Mouse (Mus musculus) heart, embryonic 16.5 days (tissue): ENCODE results near the gene Hspb8. TPM values are rescaled to one million over a fixed set of nuclear protein-coding genes. Genes with fewer than 3 reads are reported as not detected.
"Not testable (repeated sequence)": the region's sequence is repeated elsewhere in the genome, so short reads cannot be mapped to it uniquely, and the experiment has no call there.

Experiments
- ATAC-seq: fragments of 200-750 bp; cut with Nextera tagmentation; replicated peaks from 2 replicates; pipeline ENCODE4 v1.8.0; 2017; ENCODE audit warnings: moderate number of reproducible peaks; ENCODE audit not compliant: insufficient read depth, low FRiP score; ENCODE audit errors: extremely low read depth
- H3K27ac ChIP-seq: fragments of 300-500 bp; sonication (generic); 2 replicates; pipeline ENCODE4 v1.5.1; 2014; ENCODE audit warnings: mild to moderate bottlenecking, low read length, control low read depth, moderate library complexity
- H3K27me3 ChIP-seq: fragments of 300-500 bp; sonication (generic); 2 replicates; pipeline ENCODE4 v1.6.1; 2014; ENCODE audit warnings: low read length, mixed read lengths; ENCODE audit not compliant: control insufficient read depth, insufficient read depth
- H3K36me3 ChIP-seq: fragments of 300-500 bp; sonication (generic); 2 replicates; pipeline ENCODE4 v1.6.1; 2014; ENCODE audit not compliant: control insufficient read depth, insufficient read depth
- H3K4me1 ChIP-seq: fragments of 300-500 bp; sonication (generic); 2 replicates; pipeline ENCODE4 v1.6.1; 2014; ENCODE audit warnings: low read length, mixed read lengths; ENCODE audit not compliant: control insufficient read depth, insufficient read depth
- H3K4me2 ChIP-seq: fragments of 300-500 bp; sonication (generic); 2 replicates; pipeline ENCODE4 v1.6.1; 2014; ENCODE audit warnings: low read depth, mild to moderate bottlenecking, control low read depth, low read length
- H3K4me3 ChIP-seq: fragments of 300-500 bp; sonication (generic); 2 replicates; pipeline ENCODE4 v1.5.1; 2014; ENCODE audit warnings: mild to moderate bottlenecking, control low read depth, low read length
- H3K9ac ChIP-seq: fragments of 300-500 bp; sonication (generic); 2 replicates; pipeline ENCODE4 v1.6.1; 2014; ENCODE audit warnings: low read length, control low read depth
- H3K9me3 ChIP-seq: fragments of 300-500 bp; sonication (generic); replicated peaks from 2 replicates; pipeline ENCODE4 v1.6.1; 2016; ENCODE audit warnings: low read length; ENCODE audit not compliant: control insufficient read depth
- WGBS: fragments of 180-500 bp; shearing (Covaris S2); extraction: QIAGEN DNeasy Blood & Tissue Kit; methylation state at CpG from one replicate; pipeline ENCODE4 v1.1.7; 2014; 5-methylcytosine and 5-hydroxymethylcytosine counted together
- polyA plus RNA-seq: library from polyadenylated mRNA; unstranded; fragments of >200 nt; fragmentation: Nextera tagmentation; extraction: Ambion mirVana; gene quantifications from 2 replicates; pipeline ENCODE4 v1.2.1, GENCODE M21; 2015

The Hspb8 gene
- polyA plus RNA-seq, 1 experiment from 2014 or later, result 31.1 TPM

DNA sequence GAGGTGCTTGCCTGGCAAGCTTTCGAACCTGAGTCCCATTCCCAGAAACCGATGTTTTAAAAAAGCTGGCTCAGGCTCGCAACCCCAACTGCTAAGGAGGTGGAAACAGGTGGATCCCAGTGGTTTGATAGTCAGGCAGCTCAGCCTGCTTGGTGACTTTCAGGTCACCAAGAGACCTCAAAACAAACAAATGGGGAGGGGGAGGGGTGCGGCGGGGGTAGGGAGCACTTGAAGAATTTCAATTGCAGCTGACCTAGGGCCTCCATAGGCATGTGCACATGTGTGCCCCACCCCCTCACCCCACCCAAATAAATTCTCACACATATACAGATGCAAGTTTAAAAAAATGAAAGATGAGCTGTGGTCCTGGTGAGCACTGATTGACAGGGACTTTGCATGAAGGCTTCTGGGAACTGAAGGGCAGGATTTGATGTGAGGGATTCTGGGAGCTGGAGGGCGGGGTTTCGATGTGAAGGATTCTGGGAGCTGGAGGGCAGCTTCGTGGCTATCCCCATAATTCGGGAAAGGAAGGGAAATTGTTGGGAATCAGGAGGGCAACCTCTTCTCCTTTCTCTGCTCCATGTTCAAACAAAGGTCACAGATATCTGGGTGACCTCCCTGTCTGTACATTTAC, 35.2 kb downstream of the Hspb8 start:
- Histone ChIP-seq H3K9me3 (no peaks in the 10 kb centered on the region), H3K9ac (no peak overlapping the region), H3K36me3 (no peaks in the 10 kb centered on the region), H3K4me3 (no peak overlapping the region), H3K4me1 (peaks cover 10% of the 10 kb centered on the region), H3K27me3 (no peaks in the 10 kb centered on the region), H3K27ac (no peak overlapping the region), H3K4me2 (no peak overlapping the region)
- no peak for ATAC-seq
- 75% methylated on average over 9 of the region's 9 CpGs for WGBS

DNA sequence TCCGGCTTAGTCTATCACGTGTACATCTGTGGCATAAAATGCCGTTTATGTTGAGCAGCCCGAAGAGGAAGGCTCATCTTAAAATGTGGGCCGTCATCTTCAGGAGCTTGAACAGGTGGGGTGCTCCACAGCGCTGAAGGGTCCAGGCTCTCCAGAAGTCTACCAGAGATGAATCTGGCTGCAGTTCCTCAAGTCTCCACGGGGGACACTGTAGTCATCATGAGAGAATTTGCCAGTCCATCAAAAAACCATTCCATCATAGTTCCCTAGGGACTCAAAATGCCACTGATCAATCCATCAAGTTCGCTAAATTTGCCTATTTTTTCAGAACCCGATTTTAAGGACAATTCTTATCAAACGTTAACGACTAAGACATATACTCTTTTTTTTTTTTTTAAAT, 36.6 kb downstream of the Hspb8 start:
- H3K4me2 ChIP-seq, result no peak overlapping the region
- H3K27ac ChIP-seq, result no peak overlapping the region

DNA sequence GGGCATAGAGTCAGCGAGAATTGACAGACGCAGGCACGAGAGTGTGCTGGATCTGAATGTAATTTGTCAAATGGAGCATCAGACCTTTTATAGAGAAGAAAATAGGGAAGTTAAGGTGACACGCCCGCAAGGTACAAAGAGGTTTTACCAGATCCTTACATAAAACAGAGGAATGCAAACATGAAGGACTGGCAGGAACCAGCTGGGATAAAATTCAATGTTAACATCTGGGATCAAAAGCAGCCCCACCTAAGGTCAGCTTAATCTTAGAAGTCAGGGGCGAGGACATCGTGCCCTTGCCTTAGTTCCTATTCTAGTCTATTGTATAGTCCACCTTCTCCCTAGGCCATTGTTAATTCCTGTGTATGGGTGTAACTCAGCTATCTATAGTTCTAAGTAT, 40.0 kb downstream of the Hspb8 start:
- H3K36me3 ChIP-seq, ATAC-seq, H3K27me3 ChIP-seq, H3K4me2 ChIP-seq, H3K9ac ChIP-seq, H3K4me1 ChIP-seq, H3K4me3 ChIP-seq, H3K9me3 ChIP-seq, H3K27ac ChIP-seq: not testable (repeated sequence)
- WGBS, result 88% methylated on average over 7 of the region's 7 CpGs

More for the DNA sequence above, 36.6 kb downstream of the Hspb8 start:
- no peaks in the 10 kb centered on the region for H3K36me3 ChIP-seq
- H3K9ac ChIP-seq, result no peak overlapping the region
- no peak overlapping the region for H3K4me3 ChIP-seq
- H3K4me1 ChIP-seq, result peaks cover 14% of the 10 kb centered on the region
- H3K9me3 ChIP-seq, result no peaks in the 10 kb centered on the region
- WGBS, result 37% methylated on average over 11 of the region's 11 CpGs
- no peaks in the 10 kb centered on the region for H3K27me3 ChIP-seq
- ATAC-seq, result no peak

DNA sequence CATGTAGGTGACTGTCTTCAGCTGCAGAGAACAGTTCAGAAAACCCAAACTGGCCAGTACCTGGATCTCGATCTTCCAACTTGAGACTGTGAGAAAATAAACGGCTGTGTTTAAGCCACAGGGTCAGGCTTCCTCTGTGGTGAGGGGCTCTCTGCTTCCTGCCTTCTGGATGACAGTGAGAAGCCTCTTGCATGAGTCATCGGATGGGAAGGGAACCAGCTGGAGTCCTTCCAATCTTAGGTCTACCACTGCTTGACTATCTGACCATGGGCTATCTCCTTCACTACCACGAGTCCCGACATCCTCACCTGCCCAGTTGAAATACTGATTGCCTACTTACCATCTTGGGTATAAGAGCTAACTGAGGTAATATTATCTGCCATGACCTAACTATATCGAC, 40.9 kb downstream of the Hspb8 start:
- no peak for ATAC-seq
- WGBS, result 58% methylated on average over 6 of the region's 6 CpGs
- no peak overlapping the region for H3K27ac ChIP-seq

DNA sequence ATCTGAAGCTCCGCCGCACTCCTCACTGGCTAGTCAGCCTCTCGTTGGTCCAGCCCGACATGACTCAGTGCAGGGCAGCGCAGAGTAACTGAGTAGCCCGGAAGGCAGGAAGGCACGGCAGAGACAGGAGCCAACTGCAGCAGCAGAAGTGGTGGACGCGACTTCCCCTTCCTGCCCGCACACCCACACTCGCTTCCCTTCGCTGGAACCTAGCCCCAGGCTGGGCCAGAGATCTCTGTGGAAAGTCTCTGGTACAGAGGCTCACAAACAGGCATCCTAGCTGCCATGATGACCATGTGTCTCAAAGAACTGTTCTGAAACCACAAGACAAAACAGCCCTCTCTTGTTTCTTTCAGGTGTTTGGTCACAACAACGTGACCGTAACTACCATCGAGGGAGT, 41.4 kb downstream of the Hspb8 start:
- ATAC-seq, result no peak
- WGBS, result 65% methylated on average over 15 of the region's 15 CpGs
- no peak overlapping the region for H3K4me3 ChIP-seq

More for the DNA sequence above, 40.9 kb downstream of the Hspb8 start:
- Histone ChIP-seq H3K4me3 (no peak overlapping the region), H3K27me3 (no peaks in the 10 kb centered on the region), H3K9ac (no peak overlapping the region), H3K9me3 (no peaks in the 10 kb centered on the region), H3K4me2 (no peak overlapping the region), H3K4me1 (peaks cover 3% of the 10 kb centered on the region; the same call in 1 of the 2 replicates), H3K36me3 (no peaks in the 10 kb centered on the region)

DNA sequence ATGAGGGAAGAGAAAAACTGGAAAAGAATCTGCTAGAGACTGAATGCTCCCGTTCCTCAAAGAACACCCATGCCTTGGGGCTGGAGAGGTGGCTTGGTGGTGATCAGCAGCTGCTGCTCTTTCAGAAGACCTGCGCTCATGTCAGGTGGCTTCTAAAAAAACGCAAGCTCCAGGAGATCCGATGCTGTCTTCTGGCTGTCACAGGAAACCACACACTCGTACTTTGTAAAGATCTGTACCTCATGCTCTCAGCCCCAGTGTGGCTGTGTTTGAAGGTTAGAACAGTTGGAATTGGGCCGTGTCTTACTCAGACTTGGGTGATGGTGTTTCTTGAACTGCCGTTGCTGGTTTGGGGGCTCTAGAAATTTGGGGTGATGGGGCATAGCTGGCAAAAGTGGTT, 42.3 kb downstream of the Hspb8 start:
- Histone ChIP-seq H3K4me1 (peaks cover 3% of the 10 kb centered on the region; the same call in 1 of the 2 replicates), H3K9me3 (no peaks in the 10 kb centered on the region), H3K9ac (no peak overlapping the region), H3K4me2 (no peak overlapping the region), H3K27ac (0 out of 2 replicates have a peak overlapping the region, but pooled peaks have one; percentile 3), H3K36me3 (no peaks in the 10 kb centered on the region), H3K27me3 (no peaks in the 10 kb centered on the region), H3K4me3 (no peak overlapping the region)
- 78% methylated on average over 7 of the region's 7 CpGs for WGBS
- ATAC-seq, result peak; percentile 60; the same call in 1 of the 2 replicates

More for the DNA sequence above, 41.4 kb downstream of the Hspb8 start:
- Histone ChIP-seq H3K9ac (no peak overlapping the region), H3K4me1 (peaks cover 3% of the 10 kb centered on the region; the same call in 1 of the 2 replicates), H3K27ac (no peak overlapping the region), H3K27me3 (no peaks in the 10 kb centered on the region), H3K36me3 (no peaks in the 10 kb centered on the region), H3K4me2 (peak overlapping the region; percentile 23; the same call in 1 of the 2 replicates), H3K9me3 (no peaks in the 10 kb centered on the region)

DNA sequence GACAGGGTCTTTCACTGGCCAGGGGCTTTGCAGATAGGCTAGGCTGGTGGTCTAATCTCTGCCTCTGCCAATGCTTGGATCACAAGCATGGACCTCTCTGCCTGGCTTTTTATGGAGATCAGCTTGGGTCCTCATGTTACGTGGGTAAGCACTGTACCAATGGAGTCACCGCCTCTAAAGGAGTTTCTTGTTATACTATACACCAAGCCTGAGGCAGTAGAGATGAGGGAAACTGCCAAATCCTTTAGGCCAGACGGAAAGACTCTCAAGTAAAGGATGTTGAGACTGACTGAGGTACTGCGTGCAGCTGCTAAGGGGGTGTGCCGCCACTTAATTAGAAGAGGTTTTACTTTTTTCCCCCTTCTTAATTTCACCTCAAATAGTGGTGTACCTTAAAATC, 43.8 kb downstream of the Hspb8 start:
- Histone ChIP-seq H3K27me3 (no peaks in the 10 kb centered on the region), H3K4me2 (no peak overlapping the region), H3K4me1 (peaks cover 3% of the 10 kb centered on the region; the same call in 1 of the 2 replicates), H3K9ac (no peak overlapping the region), H3K27ac (no peak overlapping the region), H3K4me3 (no peak overlapping the region), H3K9me3 (no peaks in the 10 kb centered on the region), H3K36me3 (no peaks in the 10 kb centered on the region)
- WGBS, result 74% methylated on average over 5 of the region's 5 CpGs
- ATAC-seq, result no peak

DNA sequence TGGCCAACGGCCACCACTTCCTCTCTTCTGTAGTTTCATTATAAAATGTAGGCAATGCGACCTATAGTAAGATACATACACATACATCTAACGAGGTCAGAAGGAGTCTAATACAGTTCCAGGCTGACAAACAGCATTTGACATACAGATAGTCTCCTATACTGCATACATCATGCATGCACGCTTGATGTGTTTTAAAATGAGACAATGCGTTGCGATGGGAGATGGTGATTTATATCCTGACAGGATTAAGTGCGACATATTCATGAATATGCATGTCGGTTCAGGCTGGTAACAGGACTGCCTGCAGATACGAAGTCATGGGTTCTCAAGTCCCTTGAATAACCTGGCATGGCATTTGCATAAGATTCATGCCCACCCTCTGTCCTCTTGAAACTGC, 54.7 kb downstream of the Hspb8 start:
- Histone ChIP-seq H3K36me3 (no peaks in the 10 kb centered on the region), H3K4me1 (no peaks in the 10 kb centered on the region), H3K4me3 (no peak overlapping the region), H3K27ac (no peak overlapping the region), H3K9me3 (no peaks in the 10 kb centered on the region), H3K27me3 (no peaks in the 10 kb centered on the region), H3K9ac (no peak overlapping the region), H3K4me2 (no peak overlapping the region)
- no peak for ATAC-seq
- 81% methylated on average over 9 of the region's 9 CpGs for WGBS

DNA sequence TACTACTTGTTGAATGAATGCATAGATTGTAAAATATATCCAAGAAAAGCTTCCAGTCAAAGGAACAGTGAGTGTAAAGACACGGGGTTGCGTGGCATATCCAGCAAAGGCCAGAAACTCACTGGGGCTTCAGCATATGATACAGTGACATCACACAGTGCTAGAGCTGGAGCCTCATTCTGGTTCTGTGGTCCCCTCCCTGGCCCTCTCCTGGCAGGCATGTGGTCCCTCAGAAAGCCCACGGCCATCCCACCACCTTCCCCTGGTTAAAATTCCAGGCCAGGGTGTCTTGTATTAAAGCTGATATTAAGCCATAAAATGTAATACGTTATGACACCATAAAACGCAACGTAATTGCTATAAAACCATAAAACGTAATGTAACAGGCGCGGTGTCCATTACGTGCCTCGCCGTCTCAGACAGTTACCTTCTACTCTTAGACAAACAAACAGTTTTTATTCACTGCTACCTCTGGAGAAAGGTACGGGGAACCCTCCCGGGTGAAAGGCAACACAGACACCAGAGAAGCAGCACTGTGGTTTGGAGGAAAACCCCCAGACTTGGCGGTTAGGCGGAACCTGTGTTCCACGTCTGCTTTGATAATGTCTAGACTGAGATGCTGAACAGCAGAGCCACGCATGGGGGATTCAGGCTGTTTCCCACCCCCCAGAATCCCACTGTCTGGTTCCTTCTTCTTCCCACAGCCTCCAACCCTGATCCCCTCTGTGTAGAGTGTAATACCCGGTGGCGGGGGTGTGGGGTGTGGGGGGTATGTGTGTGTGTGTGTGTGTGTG, 55.6 kb downstream of the Hspb8 start:
- Histone ChIP-seq H3K4me1 (no peaks in the 10 kb centered on the region), H3K27me3 (no peaks in the 10 kb centered on the region), H3K36me3 (no peaks in the 10 kb centered on the region), H3K9me3 (no peaks in the 10 kb centered on the region), H3K27ac (no peak overlapping the region), H3K4me3 (no peak overlapping the region), H3K9ac (no peak overlapping the region), H3K4me2 (no peak overlapping the region)
- WGBS, result 80% methylated on average over 20 of the region's 20 CpGs
- no peak for ATAC-seq
